Mouse (Mus musculus): ENCODE measurements around the gene R3hdm2. TPM values are rescaled to one million over a fixed set of nuclear protein-coding genes. Genes with fewer than 3 reads are reported as not detected.

R3hdm2 gene
- polyA plus RNA-seq, 1 experiment = 118 TPM

- H3K27ac ChIP-seq (ENCODE audit: insufficient read depth, low read length) = no peak overlapping the region
- no peak overlapping the region for H3K4me3 ChIP-seq (ENCODE audit: insufficient read depth, low read length)
- no peaks in the 10 kb centered on the region for H3K4me1 ChIP-seq (ENCODE audit: control insufficient read depth, insufficient read depth, low read length)
- no peak for TF ChIP-seq POLR2A (IDR thresholded peaks at IDR 0.05; ENCODE audit: low read depth, low read length)
- TF ChIP-seq CTCF (IDR thresholded peaks at IDR 0.05; ENCODE audit: borderline replicate concordance, insufficient read depth, low read length) = no peak
Observed at GRCm38 (mm10) chr10:127544375-127544774, 164.2 kb downstream of the R3hdm2 start.

DNA sequence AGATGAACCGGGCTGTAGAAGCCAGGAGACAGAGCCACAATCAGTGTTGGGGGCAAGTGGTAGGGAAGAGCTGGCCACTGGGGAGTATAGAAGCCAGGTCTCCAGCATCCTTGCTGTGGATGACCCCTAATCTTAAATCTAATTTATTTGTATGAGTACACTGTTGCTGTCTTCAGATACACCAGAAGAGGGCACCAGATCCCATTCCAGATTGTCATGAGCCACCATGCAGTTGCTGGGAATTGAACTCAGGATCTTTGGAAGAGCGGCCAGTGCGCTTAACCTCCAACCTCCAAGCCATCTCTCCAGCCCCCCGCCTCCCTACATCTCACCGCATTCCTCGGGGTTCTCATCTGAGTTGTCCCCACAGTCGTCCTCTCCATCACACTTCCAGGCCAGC, 166.4 kb downstream of the R3hdm2 start:
- no peak overlapping the region for H3K4me3 ChIP-seq (ENCODE audit: insufficient read depth, low read length)
- H3K4me1 ChIP-seq (ENCODE audit: control insufficient read depth, insufficient read depth, low read length) = no peaks in the 10 kb centered on the region
- TF ChIP-seq POLR2A (IDR thresholded peaks at IDR 0.05; ENCODE audit: low read depth, low read length) (no peak), CTCF (IDR thresholded peaks at IDR 0.05; ENCODE audit: borderline replicate concordance, insufficient read depth, low read length) (no peak)
- no peak overlapping the region for H3K27ac ChIP-seq (ENCODE audit: insufficient read depth, low read length)

DNA sequence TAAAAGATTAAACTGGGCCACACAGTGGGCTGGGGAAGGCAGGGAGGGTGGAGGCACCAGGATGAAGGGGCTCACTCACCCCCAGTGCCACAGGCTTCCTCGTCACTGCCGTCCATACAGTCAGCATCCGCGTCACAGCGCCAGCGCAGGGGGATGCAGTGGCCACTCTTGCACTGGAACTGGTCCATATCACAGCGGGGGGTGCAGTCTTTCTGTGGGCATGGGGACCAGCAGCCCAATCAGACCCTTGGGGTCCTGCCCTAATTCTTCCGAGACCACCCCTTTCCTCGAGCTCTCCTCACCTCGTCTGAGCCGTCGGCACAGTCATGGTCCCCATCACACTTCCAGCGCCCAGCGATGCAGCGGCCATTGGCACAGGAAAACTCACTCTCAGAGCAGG, 168.1 kb downstream of the R3hdm2 start:
- no peak overlapping the region for H3K27ac ChIP-seq (ENCODE audit: insufficient read depth, low read length)
- no peak overlapping the region for H3K4me3 ChIP-seq (ENCODE audit: insufficient read depth, low read length)
- TF ChIP-seq CTCF (IDR thresholded peaks at IDR 0.05; ENCODE audit: borderline replicate concordance, insufficient read depth, low read length) (no peak), POLR2A (IDR thresholded peaks at IDR 0.05; ENCODE audit: low read depth, low read length) (no peak)
- H3K4me1 ChIP-seq (ENCODE audit: control insufficient read depth, insufficient read depth, low read length) = no peaks in the 10 kb centered on the region

Other genes starting within 250 kb of the R3hdm2 start
- 28.3 and 39.3 TPM in 2 replicates for gene B4galnt1, start 215.1 kb upstream of the R3hdm2 start, polyA plus RNA-seq (2011; ENCODE audit: insufficient read length, low read depth, missing spikeins)
- gene Slc26a10, start 199.7 kb upstream of the R3hdm2 start, polyA plus RNA-seq (2011; ENCODE audit: insufficient read length, low read depth, missing spikeins) = 2.2 and 2.8 TPM in 2 replicates
- 187 TPM in 2 replicates for gene Arhgef25, start 190.2 kb upstream of the R3hdm2 start, polyA plus RNA-seq (2011; ENCODE audit: insufficient read length, low read depth, missing spikeins)
- gene Dtx3, start 184.6 kb upstream of the R3hdm2 start, polyA plus RNA-seq (2011; ENCODE audit: insufficient read length, low read depth, missing spikeins) = 62.3 and 82.0 TPM in 2 replicates
- 24.3 and 25.2 TPM in 2 replicates for gene Pip4k2c, start 168.7 kb upstream of the R3hdm2 start, polyA plus RNA-seq (2011; ENCODE audit: insufficient read length, low read depth, missing spikeins)
- 0.80 and 1.6 TPM in 2 replicates for gene Kif5a, start 117.0 kb upstream of the R3hdm2 start, polyA plus RNA-seq (2011; ENCODE audit: insufficient read length, low read depth, missing spikeins)
- 149 and 162 TPM in 2 replicates for gene Dctn2, start 114.0 kb upstream of the R3hdm2 start, polyA plus RNA-seq (2011; ENCODE audit: insufficient read length, low read depth, missing spikeins)
- 26.4 and 27.2 TPM in 2 replicates for gene Mbd6, start 91.3 kb upstream of the R3hdm2 start, polyA plus RNA-seq (2011; ENCODE audit: insufficient read length, low read depth, missing spikeins)
- gene Mars, start 68.5 kb upstream of the R3hdm2 start, polyA plus RNA-seq (2011; ENCODE audit: insufficient read length, low read depth, missing spikeins) = 105 and 110 TPM in 2 replicates
- gene Arhgap9, start 58.4 kb upstream of the R3hdm2 start, polyA plus RNA-seq (2011; ENCODE audit: insufficient read length, low read depth, missing spikeins) = 0.18 TPM in 1 of 2 replicates, not detected in the other
- gene Gli1, start 38.4 kb upstream of the R3hdm2 start, polyA plus RNA-seq (2011; ENCODE audit: insufficient read length, low read depth, missing spikeins) = 0.43 and 0.84 TPM in 2 replicates
- not detected in 2 replicates for gene Inhbe, start 25.9 kb upstream of the R3hdm2 start, polyA plus RNA-seq (2011; ENCODE audit: insufficient read length, low read depth, missing spikeins)
- not detected in 2 replicates for gene Inhbc, start 9.9 kb upstream of the R3hdm2 start, polyA plus RNA-seq (2011; ENCODE audit: insufficient read length, low read depth, missing spikeins)
- 3.9 TPM in 2 replicates for gene Stac3, start 121.4 kb downstream of the R3hdm2 start, polyA plus RNA-seq (2011; ENCODE audit: insufficient read length, low read depth, missing spikeins)
- gene Ndufa4l2, start 134.6 kb downstream of the R3hdm2 start, polyA plus RNA-seq (2011; ENCODE audit: insufficient read length, low read depth, missing spikeins) = 1.4 and 3.4 TPM in 2 replicates
- 147 and 169 TPM in 2 replicates for gene Shmt2, start 142.1 kb downstream of the R3hdm2 start, polyA plus RNA-seq (2011; ENCODE audit: insufficient read length, low read depth, missing spikeins)
- gene Nxph4, start 154.2 kb downstream of the R3hdm2 start, polyA plus RNA-seq (2011; ENCODE audit: insufficient read length, low read depth, missing spikeins) = 1.1 and 1.8 TPM in 2 replicates
- 387 and 453 TPM in 2 replicates for gene Lrp1, start 240.8 kb downstream of the R3hdm2 start, polyA plus RNA-seq (2011; ENCODE audit: insufficient read length, low read depth, missing spikeins)